Mouse (Mus musculus) ES-E14 (cell line): ENCODE results near the gene Rimklb.

Source experiments
- CHD2 ChIP-seq: IDR thresholded peaks from 2 replicates; pipeline ENCODE4 v1.6.1; 2014; ENCODE audit warnings: mild to moderate bottlenecking, low read depth, low read length, inconsistent platforms
- HCFC1 ChIP-seq: IDR thresholded peaks from 2 replicates; pipeline ENCODE4 v1.6.1; 2012; ENCODE audit warnings: low read length, inconsistent platforms, borderline replicate concordance; ENCODE audit not compliant: insufficient read depth
- MAFK ChIP-seq: IDR thresholded peaks from 2 replicates; pipeline ENCODE4 v1.6.1; 2014; ENCODE audit warnings: mild to moderate bottlenecking, low read depth, low read length, inconsistent platforms; ENCODE audit not compliant: insufficient read depth
- ZNF384 ChIP-seq: IDR thresholded peaks from 2 replicates; pipeline ENCODE4 v1.6.1; 2012; ENCODE audit warnings: low read depth, low read length, inconsistent platforms

DNA sequence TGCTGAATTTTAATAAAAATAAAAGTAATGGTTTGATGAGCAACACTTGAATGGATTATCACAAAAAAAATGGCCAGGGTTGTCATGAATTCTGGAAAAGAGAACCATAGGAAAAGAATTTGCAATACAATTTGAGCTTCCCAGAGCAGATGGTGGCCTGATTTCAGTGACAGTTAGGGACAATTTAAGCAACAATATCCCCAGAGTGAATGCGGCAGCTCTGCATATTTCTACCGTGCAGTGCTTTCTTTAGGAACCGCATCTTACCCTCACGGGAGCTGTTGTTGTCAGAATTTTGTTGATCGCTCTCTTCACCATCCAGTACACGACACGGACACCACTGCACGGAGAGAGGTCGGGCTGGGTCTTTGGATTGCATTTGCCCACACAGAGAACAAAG lies 41.0 kb upstream of the Rimklb start:
- TF ChIP-seq ZNF384 (no peak), MAFK (no peak), CHD2 (no peak), HCFC1 (no peak)
